Mouse (Mus musculus) embryonic facial prominence, embryonic 10.5 days (tissue): ENCODE data around the gene Fyn. TPM values are rescaled to one million over a fixed set of nuclear protein-coding genes. Genes with fewer than 3 reads are reported as not detected.

Experiments
- DNase-seq: peaks from one replicate; pipeline ENCODE4 v3.0.0-alpha.2; 2017; ENCODE audit warnings: low spot score
- H3K27ac ChIP-seq: fragments of 300-500 bp; sonication (generic); replicated peaks from 2 replicates; pipeline ENCODE4 v1.5.1; 2016; ENCODE audit warnings: mild to moderate bottlenecking
- H3K27me3 ChIP-seq: fragments of 300-500 bp; sonication (generic); replicated peaks from 2 replicates; pipeline ENCODE4 v1.6.1; 2016; ENCODE audit warnings: low read depth, mild to moderate bottlenecking; ENCODE audit not compliant: poor library complexity, severe bottlenecking
- H3K36me3 ChIP-seq: fragments of 300-500 bp; sonication (generic); replicated peaks from 2 replicates; pipeline ENCODE4 v1.6.1; 2016; ENCODE audit warnings: mild to moderate bottlenecking, moderate library complexity
- H3K4me1 ChIP-seq: fragments of 300-500 bp; sonication (generic); 2 replicates; pipeline ENCODE4 v1.6.1; 2016
- H3K4me3 ChIP-seq: fragments of 300-500 bp; sonication (generic); 2 replicates; pipeline ENCODE4 v1.5.1; 2016; ENCODE audit warnings: mild to moderate bottlenecking, moderate library complexity
- H3K9me3 ChIP-seq: fragments of 300-500 bp; sonication (generic); 2 replicates; pipeline ENCODE4 v1.6.1; 2016; ENCODE audit warnings: mild to moderate bottlenecking
- WGBS: fragments of 180-500 bp; shearing (Covaris S2); methylation state at CpG from one replicate; pipeline ENCODE4 v1.1.7; 2016; 5-methylcytosine and 5-hydroxymethylcytosine counted together
- polyA plus RNA-seq: library from polyadenylated mRNA; unstranded; fragments of >200 nt; fragmentation: Nextera tagmentation; extraction: Ambion mirVana; gene quantifications from 2 replicates; pipeline ENCODE4 v1.2.1, GENCODE M21; 2016

The Fyn gene
- polyA plus RNA-seq, 1 experiment from 2014 or later: 21.5 TPM

DNA sequence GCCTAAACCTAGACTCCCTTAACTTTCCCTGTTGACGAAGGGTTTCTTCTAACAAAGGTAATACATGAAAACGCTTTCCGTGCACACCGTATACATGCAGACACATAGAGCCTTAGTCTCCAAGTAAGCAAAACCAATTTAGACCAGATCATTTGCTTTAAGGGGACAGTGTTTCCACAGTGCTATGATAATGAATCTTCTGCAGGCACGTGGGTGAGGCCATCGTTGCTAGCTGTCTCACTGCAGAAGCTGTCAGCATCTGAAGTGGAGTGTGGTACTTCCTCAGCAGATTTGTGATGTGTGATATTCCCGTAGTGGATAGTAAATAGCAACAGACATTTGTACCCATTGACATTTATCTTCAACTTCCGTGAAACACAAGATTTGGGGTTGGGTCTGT, 16.6 kb downstream of the Fyn start:
- no peaks in the 10 kb centered on the region for H3K9me3 ChIP-seq
- H3K4me3 ChIP-seq: no peak overlapping the region
- 89% methylated on average over 8 of the region's 8 CpGs for WGBS
- peaks cover 14% of the 10 kb centered on the region for H3K36me3 ChIP-seq
- no peaks in the 10 kb centered on the region for H3K27me3 ChIP-seq
- DNase-seq: no peak
- H3K4me1 ChIP-seq: peaks cover 18% of the 10 kb centered on the region
- no peak overlapping the region for H3K27ac ChIP-seq

DNA sequence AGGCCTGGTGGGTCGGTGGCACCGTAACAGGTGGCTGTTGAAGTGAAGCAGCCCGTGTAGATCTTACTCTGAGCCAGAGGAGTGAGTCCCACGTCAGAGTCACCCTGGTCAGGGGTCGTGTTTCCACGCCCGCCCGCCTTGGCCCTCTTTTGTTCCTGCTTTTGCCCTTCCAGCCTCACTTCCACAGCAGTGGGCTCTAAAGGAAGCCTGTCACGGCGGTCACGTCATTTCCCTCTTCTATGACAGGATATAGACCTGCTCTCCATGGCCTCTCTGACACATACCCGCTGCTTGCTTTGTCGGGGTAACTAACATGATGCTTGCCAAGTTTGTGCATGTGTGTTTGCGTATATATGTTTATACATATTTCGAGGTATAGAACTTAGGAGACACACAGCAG, 17.5 kb downstream of the Fyn start:
- H3K4me3 ChIP-seq: no peak overlapping the region
- no peaks in the 10 kb centered on the region for H3K9me3 ChIP-seq
- no peaks in the 10 kb centered on the region for H3K27me3 ChIP-seq
- H3K36me3 ChIP-seq: peaks cover 14% of the 10 kb centered on the region
- no peak for DNase-seq
- H3K27ac ChIP-seq: no peak overlapping the region; the same call in 1 of the 2 replicates
- WGBS: 65% methylated on average over 15 of the region's 15 CpGs
- peaks cover 18% of the 10 kb centered on the region for H3K4me1 ChIP-seq

DNA sequence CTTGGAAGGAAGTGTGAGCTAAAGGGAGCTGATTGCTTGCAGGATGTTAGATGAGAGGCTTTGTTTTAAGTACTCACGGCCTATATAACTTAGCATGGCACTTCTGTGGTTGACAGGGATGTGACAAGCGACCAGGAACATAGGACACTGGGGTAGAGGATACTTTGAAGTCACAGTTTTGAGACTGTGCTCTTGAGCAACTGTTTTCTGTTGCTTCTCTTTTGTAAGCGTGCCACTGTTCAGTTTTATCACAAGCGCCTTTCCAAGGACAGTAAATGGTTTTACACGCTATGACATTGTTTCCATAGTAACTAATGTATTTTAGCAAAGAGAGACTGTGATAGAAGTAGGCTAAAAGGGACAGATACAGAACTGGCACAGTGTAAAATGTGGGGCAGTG, 18.4 kb downstream of the Fyn start:
- Histone ChIP-seq H3K4me1 (peaks cover 18% of the 10 kb centered on the region), H3K36me3 (peaks cover 19% of the 10 kb centered on the region), H3K27ac (no peak overlapping the region), H3K27me3 (no peaks in the 10 kb centered on the region), H3K9me3 (no peaks in the 10 kb centered on the region), H3K4me3 (no peak overlapping the region)
- no peak for DNase-seq
- 82% methylated on average over 5 of the region's 5 CpGs for WGBS

DNA sequence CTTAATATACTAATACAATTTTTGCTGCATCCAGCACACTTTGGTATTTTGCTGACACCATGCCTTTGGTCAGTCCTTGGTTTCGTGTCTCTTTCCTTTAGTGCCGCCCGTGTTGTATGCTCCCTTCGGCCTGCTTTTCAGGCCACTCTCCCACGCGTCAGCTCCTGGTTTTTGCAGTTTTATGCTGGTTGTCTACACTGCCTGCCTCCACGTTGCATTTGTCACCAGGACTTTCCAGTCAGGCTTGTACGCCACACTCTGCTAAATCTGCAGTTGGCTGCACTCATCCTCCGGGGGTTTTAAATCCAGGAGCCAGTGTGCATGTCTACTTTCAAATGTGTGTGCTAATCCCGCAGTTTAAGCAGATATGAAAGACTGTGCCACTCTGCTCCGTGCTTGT, 18.9 kb downstream of the Fyn start:
- Histone ChIP-seq H3K27me3 (no peaks in the 10 kb centered on the region), H3K4me3 (no peak overlapping the region), H3K4me1 (peaks cover 13% of the 10 kb centered on the region), H3K27ac (no peak overlapping the region), H3K36me3 (peaks cover 19% of the 10 kb centered on the region), H3K9me3 (no peaks in the 10 kb centered on the region)
- 91% methylated on average over 11 of the region's 11 CpGs for WGBS
- DNase-seq: no peak

DNA sequence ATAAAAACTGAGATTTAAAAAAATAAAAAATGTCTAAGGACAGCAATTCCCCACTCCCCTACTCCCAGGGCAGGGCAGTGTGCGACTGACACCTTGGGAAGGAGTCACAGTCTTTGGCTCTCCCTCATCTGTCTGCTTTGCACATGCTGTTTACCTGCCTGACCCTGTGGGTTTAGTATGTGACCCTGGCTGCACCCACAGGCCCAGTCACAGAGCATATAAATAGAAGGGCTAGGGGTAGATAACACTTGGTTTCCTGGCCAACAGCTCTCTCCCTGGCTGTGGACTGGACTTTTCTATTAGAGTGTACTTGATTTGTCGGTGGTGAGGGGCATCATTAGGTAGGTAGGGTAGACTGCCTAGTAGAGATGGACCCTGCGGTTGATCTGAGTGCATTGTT, 19.5 kb downstream of the Fyn start:
- DNase-seq: no peak
- WGBS: 91% methylated on average over 3 of the region's 3 CpGs
- H3K27me3 ChIP-seq: no peaks in the 10 kb centered on the region
- no peak overlapping the region for H3K27ac ChIP-seq
- H3K36me3 ChIP-seq: peaks cover 19% of the 10 kb centered on the region
- no peaks in the 10 kb centered on the region for H3K9me3 ChIP-seq
- H3K4me1 ChIP-seq: peaks cover 8% of the 10 kb centered on the region
- no peak overlapping the region for H3K4me3 ChIP-seq

DNA sequence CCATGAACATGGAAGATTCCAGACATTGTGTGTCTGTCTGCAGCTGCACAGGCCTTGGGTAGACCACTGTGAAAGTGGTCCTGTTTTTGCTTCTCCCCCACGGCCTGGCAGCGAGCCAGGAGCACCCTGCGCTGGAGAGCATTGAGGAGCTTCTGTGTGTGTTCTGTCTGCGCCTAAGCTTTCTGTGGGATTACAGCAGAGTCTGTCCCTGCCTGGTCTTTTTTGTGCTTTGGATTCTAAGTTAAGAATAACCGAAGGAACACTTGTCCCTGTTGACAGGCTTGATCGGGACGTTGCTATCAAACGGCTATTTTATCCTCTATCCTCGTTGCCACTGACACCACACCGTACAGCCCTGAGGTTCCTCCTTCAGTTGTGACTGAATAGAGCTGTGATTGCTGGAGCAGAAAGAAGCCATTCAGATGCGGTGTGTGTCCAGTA, 20.8 kb downstream of the Fyn start:
- H3K4me1 ChIP-seq: peaks cover 13% of the 10 kb centered on the region
- WGBS: 90% methylated on average over 11 of the region's 11 CpGs

DNA sequence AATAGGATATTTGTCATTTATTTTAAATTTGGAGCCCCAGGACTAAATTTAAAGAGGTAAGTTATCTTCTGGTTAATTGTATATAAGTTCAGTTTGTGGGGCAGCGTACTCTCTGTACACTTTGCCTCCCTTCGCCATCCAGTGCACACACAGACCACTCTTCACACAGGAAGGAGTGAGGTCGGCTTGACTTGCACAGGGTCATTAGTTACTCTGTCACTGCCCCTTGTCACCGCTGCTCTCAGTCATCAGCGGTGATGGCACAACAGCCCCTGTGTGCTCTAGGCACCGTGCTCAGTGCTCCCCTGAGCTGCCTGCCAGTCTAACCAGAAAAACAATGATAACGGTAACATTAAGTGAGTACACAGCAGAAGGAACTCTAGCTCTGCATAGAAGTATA, 21.9 kb downstream of the Fyn start:
- H3K27ac ChIP-seq: no peak overlapping the region
- H3K4me1 ChIP-seq: peaks cover 14% of the 10 kb centered on the region
- no peaks in the 10 kb centered on the region for H3K9me3 ChIP-seq
- no peaks in the 10 kb centered on the region for H3K27me3 ChIP-seq
- DNase-seq: no peak
- WGBS: 86% methylated on average over 7 of the region's 7 CpGs
- no peak overlapping the region for H3K4me3 ChIP-seq
- H3K36me3 ChIP-seq: peaks cover 26% of the 10 kb centered on the region

More for the DNA sequence above, 20.8 kb downstream of the Fyn start:
- H3K27ac ChIP-seq: no peak overlapping the region
- DNase-seq: no peak
- peaks cover 19% of the 10 kb centered on the region for H3K36me3 ChIP-seq
- H3K4me3 ChIP-seq: no peak overlapping the region
- H3K27me3 ChIP-seq: no peaks in the 10 kb centered on the region
- H3K9me3 ChIP-seq: no peaks in the 10 kb centered on the region

DNA sequence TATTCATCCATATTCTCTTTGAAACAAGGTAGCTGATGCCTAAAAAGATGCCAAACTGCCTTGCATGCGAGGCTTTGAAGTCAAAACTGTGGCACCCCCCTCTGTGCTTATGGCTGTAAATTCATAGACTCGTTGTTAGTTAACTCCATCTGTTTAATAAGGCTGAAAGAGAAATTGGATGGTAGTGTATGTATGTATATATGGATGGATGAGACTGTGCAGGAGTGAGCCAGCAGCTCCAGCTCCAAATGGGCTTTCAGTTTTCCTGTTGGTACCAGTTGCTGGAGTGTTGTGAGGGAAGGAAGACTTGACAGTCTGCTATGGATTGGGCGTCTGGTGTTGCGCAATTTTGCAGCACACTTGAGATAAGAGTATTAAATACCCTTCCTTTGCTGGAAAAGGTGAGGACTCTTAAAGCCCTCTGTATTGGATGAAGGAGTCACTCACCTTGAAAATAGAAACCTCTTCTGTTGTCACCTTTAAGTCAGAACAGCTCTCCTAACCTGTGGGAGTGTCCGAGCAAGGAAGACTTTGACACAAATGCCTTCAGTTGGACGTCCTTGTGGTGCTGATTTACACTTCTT, 24.3 kb downstream of the Fyn start:
- peaks cover 6% of the 10 kb centered on the region; the same call in 1 of the 2 replicates for H3K4me1 ChIP-seq
- WGBS: 89% methylated on average over 6 of the region's 6 CpGs
- peaks cover 42% of the 10 kb centered on the region for H3K36me3 ChIP-seq
- no peaks in the 10 kb centered on the region for H3K27me3 ChIP-seq
- no peaks in the 10 kb centered on the region for H3K9me3 ChIP-seq
- no peak overlapping the region for H3K27ac ChIP-seq
- DNase-seq: no peak
- H3K4me3 ChIP-seq: no peak overlapping the region

DNA sequence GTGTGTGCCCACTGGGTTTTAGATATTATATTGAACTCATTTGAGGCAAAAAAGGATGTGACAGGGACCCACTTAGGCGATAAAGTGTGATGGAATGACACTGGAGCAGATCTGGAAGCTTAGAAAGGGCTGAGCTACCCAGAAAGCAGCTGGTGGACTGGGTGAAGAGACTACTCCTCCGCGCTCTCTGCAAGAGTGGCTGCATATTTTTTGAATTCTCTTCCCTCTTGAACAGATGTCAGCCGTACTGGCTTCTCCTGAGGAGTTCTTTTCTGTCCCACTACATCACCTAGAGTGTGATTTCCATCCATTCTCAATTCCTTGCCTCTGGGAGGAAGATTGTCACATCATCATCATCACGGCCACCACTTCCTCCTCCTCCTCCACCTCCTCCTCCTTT, 26.9 kb downstream of the Fyn start:
- H3K9me3 ChIP-seq: no peaks in the 10 kb centered on the region
- H3K27ac ChIP-seq: no peak overlapping the region
- 92% methylated on average over 5 of the region's 5 CpGs for WGBS
- H3K27me3 ChIP-seq: no peaks in the 10 kb centered on the region
- DNase-seq: no peak
- peaks cover 50% of the 10 kb centered on the region for H3K36me3 ChIP-seq
- H3K4me3 ChIP-seq: no peak overlapping the region
- peaks cover 10% of the 10 kb centered on the region; the same call in 1 of the 2 replicates for H3K4me1 ChIP-seq

DNA sequence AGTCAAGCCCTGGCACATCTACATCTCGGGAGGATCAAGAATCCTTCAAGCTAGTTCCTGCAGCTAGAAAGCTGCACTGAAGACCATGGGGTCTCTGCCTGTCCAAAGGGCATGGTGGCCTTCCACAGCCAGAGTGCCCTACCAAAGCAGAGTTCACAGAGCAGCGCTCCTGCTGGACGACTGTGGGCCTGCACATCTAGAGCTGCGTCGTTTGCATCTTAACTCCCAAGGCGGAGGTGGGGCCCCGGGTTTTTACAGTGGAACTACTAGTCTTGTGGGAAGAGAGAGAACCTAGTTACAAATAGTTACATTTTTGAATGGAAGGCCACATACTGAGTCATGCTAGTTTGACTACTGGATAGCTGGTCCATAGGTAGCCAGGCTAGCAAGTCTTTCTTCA, 30.3 kb downstream of the Fyn start:
- Histone ChIP-seq H3K27me3 (no peaks in the 10 kb centered on the region), H3K27ac (no peak overlapping the region), H3K9me3 (no peaks in the 10 kb centered on the region), H3K4me3 (no peak overlapping the region), H3K36me3 (peaks cover 62% of the 10 kb centered on the region), H3K4me1 (peaks cover 10% of the 10 kb centered on the region; the same call in 1 of the 2 replicates)
- no peak for DNase-seq
- WGBS: 80% methylated on average over 7 of the region's 7 CpGs

DNA sequence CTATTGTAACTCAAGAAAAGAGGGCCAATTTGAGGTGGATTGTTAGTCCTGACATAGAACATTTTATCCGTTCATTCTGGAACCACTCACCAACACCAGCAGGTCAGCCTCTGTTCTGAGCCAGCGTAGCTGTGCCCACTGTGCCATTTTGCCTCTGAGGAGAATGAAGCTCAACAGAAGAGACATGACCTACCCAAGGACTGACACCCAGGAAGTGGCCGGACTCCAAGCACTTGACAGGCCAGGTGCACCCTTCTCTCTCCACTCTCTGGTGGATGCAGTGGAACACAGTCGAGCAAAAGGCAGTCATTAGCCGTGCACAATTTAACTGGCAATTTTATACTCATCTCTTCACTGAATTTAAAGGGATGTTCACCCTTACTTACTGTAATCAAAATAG, 31.5 kb downstream of the Fyn start:
- Histone ChIP-seq H3K27me3 (no peaks in the 10 kb centered on the region), H3K4me3 (no peak overlapping the region), H3K4me1 (peaks cover 10% of the 10 kb centered on the region; the same call in 1 of the 2 replicates), H3K36me3 (peaks cover 59% of the 10 kb centered on the region), H3K27ac (no peak overlapping the region), H3K9me3 (no peaks in the 10 kb centered on the region)
- DNase-seq: no peak
- 93% methylated on average over 5 of the region's 5 CpGs for WGBS

DNA sequence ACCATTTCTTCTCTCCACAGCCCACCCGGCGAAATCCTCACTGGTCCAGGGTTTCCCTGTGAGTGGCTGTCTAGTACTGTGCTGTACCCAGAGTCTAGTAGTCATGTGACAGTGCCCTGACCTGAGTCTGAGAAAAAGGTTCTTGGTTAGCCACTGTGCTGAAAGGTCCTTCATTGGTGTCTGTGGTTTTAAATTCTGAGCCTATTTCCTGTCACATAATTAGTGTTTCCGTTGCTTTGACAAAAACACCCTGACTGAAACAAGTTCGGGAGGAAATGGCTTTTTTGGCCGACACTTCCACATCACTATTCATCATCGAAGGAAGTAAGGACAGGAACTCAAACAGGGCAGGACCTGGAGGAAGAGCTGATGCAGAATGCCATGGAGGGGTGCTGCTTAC, 33.8 kb downstream of the Fyn start:
- 83% methylated on average over 6 of the region's 6 CpGs for WGBS
- no peaks in the 10 kb centered on the region for H3K9me3 ChIP-seq
- H3K4me1 ChIP-seq: peaks cover 21% of the 10 kb centered on the region
- DNase-seq: no peak
- no peak overlapping the region for H3K27ac ChIP-seq
- H3K4me3 ChIP-seq: no peak overlapping the region
- no peaks in the 10 kb centered on the region for H3K27me3 ChIP-seq
- H3K36me3 ChIP-seq: peaks cover 45% of the 10 kb centered on the region

DNA sequence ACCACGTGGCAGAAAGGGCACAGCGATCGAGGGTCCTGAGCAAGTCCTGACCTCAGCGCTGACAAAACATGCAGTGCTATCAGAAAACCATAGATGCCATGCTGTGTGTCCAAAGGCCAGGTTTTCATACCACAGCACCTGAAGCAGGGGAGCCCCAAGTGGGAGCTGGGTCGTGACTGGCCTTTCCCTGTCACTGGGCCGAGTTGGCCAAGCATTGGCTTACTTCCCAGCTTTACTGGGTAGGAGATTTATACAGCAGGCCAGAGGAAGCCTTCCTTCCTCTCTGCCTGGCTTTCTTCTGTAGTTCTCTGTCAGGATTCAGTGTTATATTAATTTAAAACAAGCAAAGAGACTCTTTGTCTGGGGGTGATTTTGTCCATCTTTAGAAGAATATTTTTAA, 35.1 kb downstream of the Fyn start:
- peaks cover 21% of the 10 kb centered on the region for H3K4me1 ChIP-seq
- H3K4me3 ChIP-seq: no peak overlapping the region
- no peaks in the 10 kb centered on the region for H3K27me3 ChIP-seq
- no peak for DNase-seq
- WGBS: 90% methylated on average over 6 of the region's 6 CpGs
- H3K36me3 ChIP-seq: peaks cover 37% of the 10 kb centered on the region
- H3K9me3 ChIP-seq: no peaks in the 10 kb centered on the region
- H3K27ac ChIP-seq: no peak overlapping the region
